Mouse (Mus musculus): ENCODE results near the gene Taf4. TPM values are rescaled to one million over a fixed set of nuclear protein-coding genes. Genes with fewer than 3 reads are reported as not detected.

Gene Taf4
- total and polyA plus RNA-seq, 3 experiments: 6.3 to 21.8 TPM; not detected in 1

DNA sequence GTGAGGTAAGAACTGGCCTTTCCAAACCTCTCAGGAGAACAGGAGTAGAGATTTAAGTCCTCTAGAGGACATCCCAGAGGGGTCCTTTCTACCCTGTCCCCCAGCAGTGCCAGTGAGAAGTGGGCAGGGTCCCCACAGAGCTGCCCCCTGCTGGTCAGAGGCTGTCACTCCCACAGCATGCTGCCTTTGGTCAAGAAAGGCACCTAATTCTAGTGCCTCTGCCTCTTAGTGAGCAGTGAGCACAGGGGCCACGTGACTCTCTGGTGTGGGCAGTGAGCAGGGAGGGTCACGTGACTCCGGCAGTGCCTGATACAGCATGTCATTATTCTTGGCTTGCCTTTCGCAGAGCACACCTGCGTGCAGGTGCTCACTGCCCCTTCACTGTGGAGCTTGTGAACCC lies 103.1 kb downstream of the Taf4 start:
- H3K36me3 ChIP-seq (ENCODE audit: control insufficient read depth in 1 of 2, insufficient read depth in 2 of 2, low read length in 2 of 2): no peaks in the 10 kb centered on the region
- no peak for DNase-seq (ENCODE audit: low read depth, low spot score)
- H3K4me3 ChIP-seq (ENCODE audit: control insufficient read depth in 1 of 2, insufficient read depth in 1 of 2, low read depth in 2 of 2, low read length in 2 of 2): no peak overlapping the region
- H3K4me1 ChIP-seq (ENCODE audit: control insufficient read depth in 1 of 2, insufficient read depth in 2 of 2, low read length in 2 of 2): no peaks in the 10 kb centered on the region
- no peak overlapping the region for H3K9ac ChIP-seq (ENCODE audit: control insufficient read depth, low read depth, low read length, poor library complexity, severe bottlenecking)
- H3K27ac ChIP-seq (ENCODE audit: control insufficient read depth, low read depth, low read length): no peak overlapping the region
- no peaks in the 10 kb centered on the region for H3K9me3 ChIP-seq (replicated peaks; ENCODE audit: insufficient read depth, low read length)
- TF ChIP-seq ZNF384 (IDR thresholded peaks at IDR 0.05; ENCODE audit: low read depth, low read length) (no peak), ETS1 (IDR thresholded peaks at IDR 0.05; ENCODE audit: low read depth, low read length) (no peak), HCFC1 (IDR thresholded peaks at IDR 0.05; ENCODE audit: low read depth, low read length) (no peak), MYB (IDR thresholded peaks at IDR 0.05; ENCODE audit: low read depth, low read length) (no peak), SMC3 (IDR thresholded peaks at IDR 0.05; ENCODE audit: low read depth, low read length) (peak; percentile 18; the same call in 1 of the 2 replicates), CTCF (IDR thresholded peaks at IDR 0.05 in 2 of 3, conservative IDR thresholded peaks at IDR 0.05 in 1 of 3; ENCODE audit: control insufficient read depth in 1 of 3, insufficient read depth in 1 of 3, low read depth in 2 of 3, low read length in 3 of 3, poor library complexity in 1 of 3, severe bottlenecking in 1 of 3) (peak; percentile 18 to 62 (median 26); a peak in 3 of 6 replicates), USF1 (IDR thresholded peaks at IDR 0.05; ENCODE audit: low read depth, low read length) (peak; percentile 40; the same call in 1 of the 2 replicates)
- H3K27me3 ChIP-seq (ENCODE audit: control insufficient read depth in 1 of 2, insufficient read depth in 2 of 2, low read length in 2 of 2): no peaks in the 10 kb centered on the region
- H3K79me2 ChIP-seq (ENCODE audit: control insufficient read depth, insufficient read depth, low read length, poor library complexity): no peaks in the 10 kb centered on the region

DNA sequence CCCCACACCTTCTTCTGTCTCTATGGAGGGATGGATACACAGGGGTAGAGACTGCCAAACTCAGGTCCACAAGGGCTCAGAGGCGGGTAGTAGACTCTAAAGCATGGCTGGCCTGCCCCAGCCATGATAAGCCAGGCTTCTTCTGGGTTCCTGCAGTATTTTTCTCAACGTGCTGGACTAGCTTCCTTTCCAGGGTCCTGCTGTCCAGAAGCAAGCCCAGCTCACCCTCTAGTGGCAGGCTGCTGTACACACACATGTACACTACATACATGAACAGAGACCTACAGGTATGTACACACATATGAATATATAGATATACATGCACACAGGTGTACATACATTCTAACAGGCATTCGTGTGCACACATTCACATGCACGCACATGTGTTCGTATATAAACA lies 103.7 kb downstream of the Taf4 start:
- Histone ChIP-seq H3K9me3 (replicated peaks; ENCODE audit: insufficient read depth, low read length) (no peaks in the 10 kb centered on the region), H3K9ac (ENCODE audit: control insufficient read depth, low read depth, low read length, poor library complexity, severe bottlenecking) (no peak overlapping the region), H3K27ac (ENCODE audit: control insufficient read depth, low read depth, low read length) (no peak overlapping the region), H3K4me3 (ENCODE audit: control insufficient read depth in 1 of 2, insufficient read depth in 1 of 2, low read depth in 2 of 2, low read length in 2 of 2) (no peak overlapping the region), H3K79me2 (ENCODE audit: control insufficient read depth, insufficient read depth, low read length, poor library complexity) (no peaks in the 10 kb centered on the region), H3K4me1 (ENCODE audit: control insufficient read depth in 1 of 2, insufficient read depth in 2 of 2, low read length in 2 of 2) (no peaks in the 10 kb centered on the region), H3K27me3 (ENCODE audit: control insufficient read depth in 1 of 2, insufficient read depth in 2 of 2, low read length in 2 of 2) (no peaks in the 10 kb centered on the region), H3K36me3 (ENCODE audit: control insufficient read depth in 1 of 2, insufficient read depth in 2 of 2, low read length in 2 of 2) (no peaks in the 10 kb centered on the region)
- peak; percentile 22 for TF ChIP-seq RAD21 (IDR thresholded peaks at IDR 0.05; ENCODE audit: low read depth, low read length)
- no peak for TF ChIP-seq RCOR1 (IDR thresholded peaks at IDR 0.05; ENCODE audit: low read depth, low read length)
- TF ChIP-seq SIN3A (IDR thresholded peaks at IDR 0.05; ENCODE audit: low read length): no peak
- TF ChIP-seq CTCF (IDR thresholded peaks at IDR 0.05 in 2 of 3, conservative IDR thresholded peaks at IDR 0.05 in 1 of 3; ENCODE audit: control insufficient read depth in 1 of 3, insufficient read depth in 1 of 3, low read depth in 2 of 3, low read length in 3 of 3, poor library complexity in 1 of 3, severe bottlenecking in 1 of 3): peak in 2 of 3 experiments; percentile 26 to 41; a peak in 4 of 6 replicates
- TF ChIP-seq E2F4 (IDR thresholded peaks at IDR 0.05; ENCODE audit: borderline replicate concordance, low read depth, low read length): no peak
- TF ChIP-seq POLR2AphosphoS5 (IDR thresholded peaks at IDR 0.05; ENCODE audit: borderline replicate concordance, low read depth, low read length): no peak
- peak; percentile 5 for DNase-seq (ENCODE audit: low read depth, low spot score)

DNA sequence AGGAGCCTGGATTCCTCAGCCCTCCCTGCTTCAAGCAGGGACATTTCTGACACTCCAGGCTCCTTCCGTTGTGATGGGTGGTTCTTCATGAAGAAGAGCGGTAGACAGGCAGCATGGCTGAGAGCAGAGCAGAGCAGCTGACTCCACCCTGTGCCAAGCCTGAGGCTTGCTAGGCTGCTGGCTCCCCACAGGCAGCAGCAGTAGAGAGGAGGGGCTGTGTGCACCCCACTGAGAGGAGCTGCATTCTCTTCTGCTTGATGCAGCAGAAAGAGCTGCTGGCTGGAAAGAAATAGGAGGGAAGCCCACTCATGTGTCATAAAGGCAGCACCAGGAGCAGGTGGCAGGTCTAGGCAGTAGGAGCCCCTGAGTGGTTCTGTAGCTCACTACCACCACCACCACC lies 106.6 kb downstream of the Taf4 start:
- Histone ChIP-seq H3K9ac (ENCODE audit: control insufficient read depth, low read depth, low read length, poor library complexity, severe bottlenecking) (no peak overlapping the region), H3K79me2 (ENCODE audit: control insufficient read depth, insufficient read depth, low read length, poor library complexity) (no peaks in the 10 kb centered on the region), H3K4me1 (ENCODE audit: control insufficient read depth in 1 of 2, insufficient read depth in 2 of 2, low read length in 2 of 2) (no peaks in the 10 kb centered on the region), H3K4me3 (ENCODE audit: control insufficient read depth in 1 of 2, insufficient read depth in 1 of 2, low read depth in 2 of 2, low read length in 2 of 2) (no peak overlapping the region), H3K27ac (ENCODE audit: control insufficient read depth, low read depth, low read length) (no peak overlapping the region), H3K36me3 (ENCODE audit: control insufficient read depth in 1 of 2, insufficient read depth in 2 of 2, low read length in 2 of 2) (no peaks in the 10 kb centered on the region), H3K9me3 (replicated peaks; ENCODE audit: insufficient read depth, low read length) (no peaks in the 10 kb centered on the region), H3K27me3 (ENCODE audit: control insufficient read depth in 1 of 2, insufficient read depth in 2 of 2, low read length in 2 of 2) (no peaks in the 10 kb centered on the region)
- DNase-seq (ENCODE audit: low read depth, low spot score): no peak
- TF ChIP-seq NRF1 (IDR thresholded peaks at IDR 0.05; ENCODE audit: insufficient read depth, low read depth, low read length, poor library complexity, severe bottlenecking) (no peak), GATA1 (IDR thresholded peaks at IDR 0.05; ENCODE audit: low read depth, low read length) (no peak), BHLHE40 (IDR thresholded peaks at IDR 0.05; ENCODE audit: borderline replicate concordance, low read depth, low read length) (no peak), EP300 (IDR thresholded peaks at IDR 0.05; ENCODE audit: low read depth in 1 of 2, low read length in 2 of 2) (no peak), CHD1 (IDR thresholded peaks at IDR 0.05; ENCODE audit: low read depth, low read length) (no peak), USF2 (IDR thresholded peaks at IDR 0.05; ENCODE audit: borderline replicate concordance in 1 of 2, insufficient read depth in 1 of 2, low read depth in 1 of 2, low read length in 2 of 2) (no peak), CTCF (IDR thresholded peaks at IDR 0.05 in 2 of 3, conservative IDR thresholded peaks at IDR 0.05 in 1 of 3; ENCODE audit: control insufficient read depth in 1 of 3, insufficient read depth in 1 of 3, low read depth in 2 of 3, low read length in 3 of 3, poor library complexity in 1 of 3, severe bottlenecking in 1 of 3) (no peak), MEF2A (IDR thresholded peaks at IDR 0.05; ENCODE audit: extremely low read depth, insufficient replicate concordance, low read depth, low read length, poor library complexity, severe bottlenecking) (no peak), POLR2AphosphoS2 (IDR thresholded peaks at IDR 0.05; ENCODE audit: low read length) (no peak), ETS1 (IDR thresholded peaks at IDR 0.05; ENCODE audit: low read depth, low read length) (no peak), POLR2A (IDR thresholded peaks at IDR 0.05; ENCODE audit: control insufficient read depth in 1 of 2, insufficient read depth in 1 of 2, low read depth in 1 of 2, low read length in 2 of 2, poor library complexity in 1 of 2) (no peak), ELF1 (IDR thresholded peaks at IDR 0.05; ENCODE audit: low read depth, low read length) (no peak), MXI1 (IDR thresholded peaks at IDR 0.05; ENCODE audit: low read depth, low read length) (no peak), TAL1 (IDR thresholded peaks at IDR 0.05; ENCODE audit: low read length) (no peak), MAX (IDR thresholded peaks at IDR 0.05; ENCODE audit: low read length) (no peak)
